Mouse (Mus musculus) lung, embryonic 14.5 days (tissue): ENCODE measurements at regions not wholly inside any gene's neighbourhood (a gene's known extent, or its start where the extent isn't known, plus 50 kb on each side); places are given as distances from the start of the nearest gene placed in this dataset.
A peak's percentile ranks its signal among the peaks of the same experiment; 100 is the strongest.
"Not testable (repeated sequence)": the region's sequence is repeated elsewhere in the genome, so short reads cannot be mapped to it uniquely, and the experiment has no call there.

ENCODE experiments used
- ATAC-seq: fragments of 200-750 bp; cut with Nextera tagmentation; 2 replicates; pipeline ENCODE4 v1.8.0; 2017; ENCODE audit warnings: mild to moderate bottlenecking, moderate TSS enrichment, moderate library complexity; ENCODE audit not compliant: insufficient read depth
- DNase-seq: peaks from one replicate; pipeline ENCODE4 v3.0.0-alpha.2; 2015
- H3K27ac ChIP-seq: fragments of 300-500 bp; sonication (generic); 2 replicates; pipeline ENCODE4 v1.5.1; 2014; ENCODE audit warnings: low read depth, mild to moderate bottlenecking, moderate library complexity
- H3K27me3 ChIP-seq: fragments of 300-500 bp; sonication (generic); 2 replicates; pipeline ENCODE4 v1.6.1; 2014; ENCODE audit warnings: low read length, control low read depth; ENCODE audit not compliant: insufficient read depth
- H3K36me3 ChIP-seq: fragments of 300-500 bp; sonication (generic); 2 replicates; pipeline ENCODE4 v1.6.1; 2014; ENCODE audit warnings: control low read depth; ENCODE audit not compliant: insufficient read depth
- H3K4me1 ChIP-seq: fragments of 300-500 bp; sonication (generic); 2 replicates; pipeline ENCODE4 v1.6.1; 2014; ENCODE audit warnings: antibody characterized with exemption, control low read depth; ENCODE audit not compliant: insufficient read depth
- H3K4me2 ChIP-seq: fragments of 300-500 bp; sonication (generic); 2 replicates; pipeline ENCODE4 v1.6.1; 2014; ENCODE audit warnings: mild to moderate bottlenecking
- H3K4me3 ChIP-seq: fragments of 300-500 bp; sonication (generic); 2 replicates; pipeline ENCODE4 v1.5.1; 2014; ENCODE audit warnings: low read depth, low read length
- H3K9ac ChIP-seq: fragments of 300-500 bp; sonication (generic); 2 replicates; pipeline ENCODE4 v1.6.1; 2014
- H3K9me3 ChIP-seq: fragments of 300-500 bp; sonication (generic); 2 replicates; pipeline ENCODE4 v1.6.1; 2016; ENCODE audit warnings: low read depth, low read length, control low read depth
- CTCF ChIP-seq: IDR thresholded peaks from 2 replicates; pipeline ENCODE4 v1.5.1; 2016; ENCODE audit warnings: antibody characterized with exemption, low read depth
- WGBS: fragments of 180-500 bp; shearing (Covaris S2); extraction: QIAGEN DNeasy Blood & Tissue Kit; methylation state at CpG from one replicate; pipeline ENCODE4 v1.1.7; 2014; 5-methylcytosine and 5-hydroxymethylcytosine counted together

DNA sequence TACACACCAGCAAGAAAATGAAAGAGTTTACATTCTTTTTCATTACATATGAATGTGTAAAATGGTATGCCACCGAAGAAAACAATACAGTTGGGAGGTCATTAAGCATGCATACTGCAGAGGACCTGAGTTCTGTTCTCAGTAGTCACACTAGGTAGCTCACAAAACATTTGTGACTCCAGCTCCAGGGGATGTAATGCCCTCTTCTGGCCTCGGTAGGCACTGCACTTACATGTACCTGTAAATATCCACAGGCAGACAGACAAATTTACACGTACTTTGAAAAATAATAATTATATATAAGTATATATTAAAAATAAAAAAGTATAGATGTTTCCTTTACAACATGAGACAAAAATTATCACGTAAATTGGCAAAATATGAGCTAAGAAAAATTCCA lies 342.3 kb upstream of the Gm28363 start:
- no peak overlapping the region for H3K9ac ChIP-seq
- WGBS: 74% methylated on average over 4 of the region's 4 CpGs
- ATAC-seq: no peak

DNA sequence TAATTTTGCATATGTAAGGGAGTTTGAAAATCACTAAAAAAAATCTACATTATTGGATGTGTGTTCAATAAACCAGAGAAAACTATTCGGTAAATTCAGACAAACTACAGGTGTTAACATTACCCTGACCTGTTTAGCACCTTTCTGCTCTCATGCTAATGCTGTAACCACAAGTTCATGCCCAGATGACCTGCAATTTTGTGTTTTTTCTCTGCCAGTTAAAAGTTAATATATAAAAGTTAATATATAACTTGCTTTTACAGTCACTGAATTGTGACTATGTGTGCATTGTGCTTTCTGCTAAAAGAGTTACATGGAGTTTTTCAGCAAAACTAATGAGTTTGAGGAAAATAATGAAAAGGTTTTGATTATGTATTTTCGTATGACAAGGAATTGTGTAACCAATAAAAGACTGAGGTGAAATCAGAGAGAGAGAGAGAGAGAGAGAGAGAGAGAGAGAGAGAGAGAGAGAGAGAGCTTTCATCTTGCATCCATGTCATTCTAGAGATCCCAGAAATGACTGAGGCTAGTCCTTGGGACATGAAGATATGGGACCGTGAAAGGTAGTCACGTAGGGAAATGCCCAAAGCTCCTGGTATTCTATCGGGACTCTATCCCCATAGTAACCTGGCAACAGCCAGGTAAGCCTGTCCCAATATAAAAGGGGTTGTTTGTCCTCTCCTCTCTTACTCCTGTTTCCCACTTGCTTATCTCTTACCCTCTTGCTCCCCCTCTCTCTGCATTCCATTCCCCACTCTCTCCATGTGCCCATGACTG lies 340.3 kb upstream of the Gm28363 start:
- no peak overlapping the region for H3K4me3 ChIP-seq
- no peaks in the 10 kb centered on the region for H3K9me3 ChIP-seq
- no peaks in the 10 kb centered on the region for H3K4me1 ChIP-seq
- WGBS: 77% methylated on average over 5 of the region's 5 CpGs
- ATAC-seq: no peak
- DNase-seq: no peak
- no peak overlapping the region for H3K4me2 ChIP-seq
- H3K27ac ChIP-seq: no peak overlapping the region
- no peaks in the 10 kb centered on the region for H3K36me3 ChIP-seq
- no peak for TF ChIP-seq CTCF
- H3K9ac ChIP-seq: no peak overlapping the region
- H3K27me3 ChIP-seq: no peaks in the 10 kb centered on the region

More for the DNA sequence above, 342.3 kb upstream of the Gm28363 start:
- no peak for DNase-seq
- Histone ChIP-seq H3K4me1 (no peaks in the 10 kb centered on the region), H3K4me3 (no peak overlapping the region), H3K4me2 (no peak overlapping the region), H3K27ac (no peak overlapping the region), H3K27me3 (no peaks in the 10 kb centered on the region), H3K36me3 (no peaks in the 10 kb centered on the region), H3K9me3 (no peaks in the 10 kb centered on the region)
- no peak for TF ChIP-seq CTCF

DNA sequence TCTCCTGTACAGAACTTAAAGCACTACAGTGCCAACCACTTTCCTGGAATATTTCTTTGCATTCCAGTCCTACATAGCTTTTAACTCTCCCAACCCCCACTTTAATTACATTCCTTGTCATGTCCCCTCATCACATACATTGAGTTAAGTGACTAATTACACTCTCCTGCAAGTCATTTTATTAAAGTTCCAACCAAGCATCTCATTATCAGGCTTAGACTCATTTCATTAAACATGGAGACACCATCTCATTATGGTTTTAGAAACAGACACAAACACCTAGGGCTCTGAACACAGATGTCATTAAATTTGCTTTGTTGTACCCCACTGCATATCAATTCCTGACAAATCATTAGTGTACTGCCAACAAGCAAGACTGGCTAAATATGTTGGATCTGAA lies 332.9 kb upstream of the Gm28363 start:
- H3K27ac ChIP-seq: no peak overlapping the region
- no peaks in the 10 kb centered on the region for H3K27me3 ChIP-seq

DNA sequence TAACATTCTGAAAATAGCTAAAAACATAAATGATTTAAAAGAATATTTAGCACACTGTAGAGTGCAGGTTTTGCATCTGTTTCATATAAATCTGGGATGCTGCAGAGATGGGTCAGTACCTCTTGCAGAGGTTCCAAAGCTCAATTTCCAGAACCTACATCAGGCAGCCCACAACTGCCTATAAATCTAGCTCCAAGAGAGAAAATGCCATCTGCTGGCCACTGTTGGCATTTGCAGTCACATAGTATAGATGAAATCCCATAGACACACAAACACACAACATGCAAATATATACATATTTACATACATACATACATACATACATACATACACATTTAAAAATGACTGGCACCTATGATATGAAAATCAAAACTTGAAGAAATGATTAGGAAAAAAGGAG lies 284.6 kb upstream of the Gm28363 start:
- no peak overlapping the region for H3K27ac ChIP-seq
- DNase-seq: peak; percentile 2

More for the DNA sequence above, 332.9 kb upstream of the Gm28363 start:
- no peaks in the 10 kb centered on the region for H3K36me3 ChIP-seq
- ATAC-seq (no peak), DNase-seq (no peak)
- no peak overlapping the region for H3K4me3 ChIP-seq
- H3K9me3 ChIP-seq: no peaks in the 10 kb centered on the region
- no peak overlapping the region for H3K4me2 ChIP-seq
- H3K4me1 ChIP-seq: no peaks in the 10 kb centered on the region
- no peak for TF ChIP-seq CTCF
- no peak overlapping the region for H3K9ac ChIP-seq

DNA sequence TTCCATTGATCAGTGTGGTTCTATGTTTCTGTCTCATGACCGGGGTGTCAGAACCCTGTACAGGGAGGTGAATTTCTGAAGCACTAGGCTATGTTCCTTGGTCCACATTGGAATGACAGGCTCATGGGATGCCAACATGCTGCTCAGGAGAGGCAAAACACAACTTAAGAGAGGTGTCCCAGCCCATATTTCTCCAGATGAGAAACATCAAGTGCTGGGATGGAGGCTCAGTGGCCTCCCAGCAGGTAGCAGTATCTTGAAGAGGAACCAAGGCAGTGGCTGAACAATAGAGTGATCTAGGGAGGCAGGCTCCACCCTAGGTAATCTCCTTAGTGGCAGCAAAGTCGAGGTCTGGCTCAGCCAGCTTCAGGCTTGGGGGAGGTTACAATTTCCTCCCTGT lies 239.2 kb upstream of the Gm28363 start:
- no peaks in the 10 kb centered on the region for H3K27me3 ChIP-seq
- H3K36me3 ChIP-seq: no peaks in the 10 kb centered on the region
- ATAC-seq (no peak), DNase-seq (no peak)
- WGBS: 60% methylated on average over 2 of the region's 2 CpGs
- no peak overlapping the region for H3K27ac ChIP-seq
- H3K4me3 ChIP-seq: no peak overlapping the region
- no peak for TF ChIP-seq CTCF
- no peaks in the 10 kb centered on the region for H3K4me1 ChIP-seq
- H3K4me2 ChIP-seq: no peak overlapping the region
- no peaks in the 10 kb centered on the region for H3K9me3 ChIP-seq
- no peak overlapping the region for H3K9ac ChIP-seq

More for the DNA sequence above, 284.6 kb upstream of the Gm28363 start:
- Histone ChIP-seq H3K27me3 (no peaks in the 10 kb centered on the region), H3K9me3 (no peaks in the 10 kb centered on the region), H3K4me1 (no peaks in the 10 kb centered on the region), H3K4me2 (no peak overlapping the region), H3K36me3 (no peaks in the 10 kb centered on the region), H3K4me3 (no peak overlapping the region), H3K9ac (no peak overlapping the region)
- 0 out of 2 replicates have a peak, but pooled peaks have one; percentile 4 for TF ChIP-seq CTCF
- no peak for ATAC-seq

DNA sequence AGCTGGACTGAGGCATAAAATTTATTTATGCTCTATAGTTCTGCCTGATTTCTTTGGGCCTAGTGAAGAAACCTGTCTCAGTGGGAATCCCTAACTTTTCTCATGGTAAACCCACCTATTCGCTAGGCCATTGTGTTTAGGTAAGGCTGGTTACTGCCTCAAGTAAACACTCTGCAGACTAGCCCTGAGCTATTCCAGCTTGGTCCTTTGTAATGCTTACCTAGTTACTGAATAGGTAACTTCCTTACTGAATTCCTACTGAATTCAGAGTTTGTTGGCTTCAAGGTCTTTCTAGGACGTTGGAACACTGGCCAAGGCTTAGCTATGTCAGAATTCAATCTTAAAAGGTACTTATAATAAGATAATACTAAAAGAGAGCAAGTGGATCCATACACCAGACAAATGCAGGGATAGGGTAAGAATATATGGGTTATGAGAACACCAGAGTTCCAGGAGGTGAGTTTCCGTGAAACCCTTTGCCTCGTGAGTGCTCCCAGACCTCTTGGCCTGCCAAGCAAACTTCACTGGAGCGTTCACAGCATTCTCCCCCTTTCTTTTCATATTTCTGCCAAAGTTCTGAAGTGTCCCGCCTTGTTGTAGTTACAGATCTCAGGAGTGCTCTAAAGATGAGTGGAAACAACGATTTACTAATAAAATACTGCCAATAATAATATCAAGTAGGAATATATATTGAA lies 238.6 kb upstream of the Gm28363 start:
- not testable (repeated sequence) for H3K4me2 ChIP-seq, H3K9me3 ChIP-seq, H3K36me3 ChIP-seq, H3K27ac ChIP-seq, ATAC-seq, H3K4me3 ChIP-seq, H3K4me1 ChIP-seq, H3K9ac ChIP-seq, DNase-seq, H3K27me3 ChIP-seq
- WGBS: 62% methylated on average over 7 of the region's 7 CpGs

DNA sequence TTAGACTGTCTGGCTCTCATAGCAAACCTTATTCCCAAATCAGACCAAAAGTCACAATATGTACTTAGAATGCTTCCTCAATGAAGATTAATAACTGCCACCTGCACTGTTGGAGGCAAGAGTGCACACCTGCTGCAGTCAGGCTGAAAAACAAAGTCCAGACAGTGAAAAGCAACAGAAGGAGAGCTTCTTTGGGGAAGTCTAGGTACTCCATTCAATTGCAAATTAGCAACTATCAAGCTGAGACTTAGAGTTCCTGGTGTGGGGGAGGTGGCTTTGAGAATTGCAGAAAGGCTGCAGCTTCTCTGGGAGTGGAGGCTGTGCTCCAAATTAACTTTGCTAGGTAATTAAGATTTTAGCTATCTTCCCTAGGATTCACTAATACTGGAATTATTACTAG lies 237.8 kb upstream of the Gm28363 start:
- not testable (repeated sequence) for H3K4me1 ChIP-seq, H3K4me2 ChIP-seq, H3K36me3 ChIP-seq, H3K9me3 ChIP-seq, ATAC-seq, H3K4me3 ChIP-seq, H3K9ac ChIP-seq, H3K27ac ChIP-seq, DNase-seq, H3K27me3 ChIP-seq
